Mouse (Mus musculus): ENCODE measurements around the gene Plekhm1.

DNA sequence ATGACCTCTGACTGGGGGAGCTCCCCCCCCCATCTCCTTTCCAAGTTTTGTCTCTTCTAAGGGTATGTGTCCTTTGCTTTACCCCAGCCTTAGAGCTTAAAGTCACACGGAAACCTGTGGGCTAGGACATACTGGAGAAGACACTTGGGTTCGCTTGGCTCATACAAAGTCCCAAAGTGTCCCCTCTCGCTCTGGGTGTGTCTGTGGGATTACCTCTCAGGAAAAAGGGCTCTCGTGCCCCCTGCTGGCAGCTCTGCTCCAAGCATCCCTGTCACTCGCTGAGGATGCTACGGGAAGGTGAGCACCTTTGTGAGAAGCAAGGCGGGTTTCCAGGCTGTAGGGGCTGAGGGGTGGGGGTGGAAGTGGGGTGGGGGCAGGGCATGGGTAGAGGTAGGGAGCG lies 87.3 kb downstream of the Plekhm1 start:
- TF ChIP-seq CTCF (IDR thresholded peaks at IDR 0.05; ENCODE audit: control insufficient read depth, insufficient read depth, insufficient replicate concordance, low read depth, low read length) (peak; percentile 67; the same call in 1 of the 2 replicates), POLR2A (IDR thresholded peaks at IDR 0.05; ENCODE audit: control insufficient read depth, low read depth, low read length) (no peak)
